27 mouse cellular contexts compared by ENCODE assay signal in genomic region chr4:59455465-59455864, GRCm38 (mm10). TPM values are rescaled to one million over a fixed set of nuclear protein-coding genes. Genes with fewer than 3 reads are reported as not detected.
A peak's percentile ranks its signal among the peaks of the same experiment; 100 is the strongest.
DNase-seq lines count a peak whose midpoint lies in the region; ATAC-seq and TF ChIP-seq lines count a peak whose summit lies in the region.
"Had no signal": no experiment of that assay in that cellular context is flagged by ENCODE, and none has a peak within 500 bp of the region (broad histone marks: within the 10 kb centered on the region; RNA-seq: fewer than 3 reads in every experiment).

No protein-coding gene starts in this region.

- no peaks in the 10 kb centered on the region for H3K27me3 ChIP-seq in intestine, embryonic 14.5 days (replicated peaks; ENCODE audit: control insufficient read depth, insufficient read depth, low read length)
- no peaks in the 10 kb centered on the region for H3K27me3 ChIP-seq in intestine, postnatal 0 days (replicated peaks; ENCODE audit: control insufficient read depth, insufficient read depth, low read length)
- H3K27me3 ChIP-seq in limb, embryonic 10.5 days (ENCODE audit: low read depth, poor library complexity, severe bottlenecking), result no peaks in the 10 kb centered on the region
- H3K27me3 ChIP-seq: heart, embryonic 12.5 days; hindbrain, embryonic 12.5 days; midbrain, embryonic 15.5 days; neural tube, embryonic 13.5 days; Patski had no signal

- no peak overlapping the region for H3K27ac ChIP-seq in intestine, embryonic 14.5 days (ENCODE audit: low read depth)
- H3K27ac ChIP-seq in intestine, postnatal 0 days (ENCODE audit: low read depth, low read length), result no peak overlapping the region
- H3K27ac ChIP-seq in limb, embryonic 10.5 days, result no peak overlapping the region
- H3K27ac ChIP-seq in macrophage, result peak overlapping the region; percentile 91
- H3K27ac ChIP-seq: embryonic facial prominence, embryonic 10.5 days; forebrain, embryonic 15.5 days; hindbrain, embryonic 12.5 days; midbrain, embryonic 15.5 days; neural tube, embryonic 13.5 days had no signal

- TF ChIP-seq CTCF in intestine, postnatal 0 days (IDR thresholded peaks at IDR 0.05; ENCODE audit: low read depth), result no peak

- no peaks in the 10 kb centered on the region for H3K9me3 ChIP-seq in intestine, embryonic 14.5 days (ENCODE audit: control insufficient read depth, low read length)
- no peaks in the 10 kb centered on the region for H3K9me3 ChIP-seq in intestine, postnatal 0 days (ENCODE audit: control insufficient read depth)
- H3K9me3 ChIP-seq in limb, embryonic 10.5 days (replicated peaks), result no peaks in the 10 kb centered on the region
- H3K9me3 ChIP-seq: embryonic facial prominence, embryonic 10.5 days; forebrain, embryonic 15.5 days; heart, embryonic 12.5 days; hindbrain, embryonic 12.5 days; midbrain, embryonic 15.5 days; neural tube, embryonic 13.5 days had no signal

- no peak overlapping the region for H3K9ac ChIP-seq in intestine, embryonic 14.5 days (ENCODE audit: low read length)
- no peak overlapping the region for H3K9ac ChIP-seq in intestine, postnatal 0 days (ENCODE audit: low read depth, low read length)
- H3K9ac ChIP-seq: forebrain, embryonic 15.5 days; heart, embryonic 12.5 days; hindbrain, embryonic 12.5 days; midbrain, embryonic 15.5 days; neural tube, embryonic 13.5 days had no signal

- peaks cover 7% of the 10 kb centered on the region for H3K4me1 ChIP-seq in intestine, embryonic 14.5 days (replicated peaks; ENCODE audit: control insufficient read depth, insufficient read depth, low read length)
- peaks cover 3% of the 10 kb centered on the region; the same call in 1 of the 2 replicates for H3K4me1 ChIP-seq in intestine, postnatal 0 days (replicated peaks; ENCODE audit: control insufficient read depth, insufficient read depth, low read length)
- peaks cover 15% of the 10 kb centered on the region; the same call in 1 of the 2 replicates for H3K4me1 ChIP-seq in limb, embryonic 10.5 days
- H3K4me1 ChIP-seq: embryonic facial prominence, embryonic 10.5 days; hindbrain, embryonic 12.5 days; midbrain, embryonic 15.5 days; neural tube, embryonic 13.5 days had no signal

- no peak overlapping the region for H3K4me2 ChIP-seq in intestine, embryonic 14.5 days (ENCODE audit: low read length)
- no peak overlapping the region for H3K4me2 ChIP-seq in intestine, postnatal 0 days (replicated peaks; ENCODE audit: low read depth)
- H3K4me2 ChIP-seq: forebrain, embryonic 15.5 days; heart, embryonic 12.5 days; hindbrain, embryonic 12.5 days; midbrain, embryonic 15.5 days; neural tube, embryonic 13.5 days had no signal

- 53% methylated on average over 2 of the region's 2 CpGs for WGBS in intestine, embryonic 14.5 days
- WGBS in intestine, postnatal 0 days, result 21% methylated on average over 2 of the region's 2 CpGs
- 55% methylated on average over 2 of the region's 2 CpGs for WGBS in limb, embryonic 10.5 days
- WGBS in macrophage (ENCODE audit: missing documents), result 8% methylated on average over 2 of the region's 2 CpGs

- DNase-seq in intestine, embryonic 14.5 days (ENCODE audit: low spot score), result peak; percentile 33
- DNase-seq in 416B (ENCODE audit: low read depth), result peak; percentile 49
- peak; percentile 27 for DNase-seq in limb, embryonic 10.5 days (ENCODE audit: low spot score)
- DNase-seq in right cerebral cortex, postnatal 14 days, result no peak
- DNase-seq in adrenal gland, postnatal 4 days (ENCODE audit: low spot score in 2 of 2), result no peak
- DNase-seq: cerebellum, adult 8-10 months; cerebellum, postnatal 36 days; heart, adult 18-20 months; heart, postnatal 14 days; kidney, adult 9 months; kidney, postnatal 14 days; left cerebral cortex, postnatal 4 days; lung, adult 18-20 months; lung, postnatal 14 days; right cerebral cortex, postnatal 4 days; thymus, adult 2 months; thymus, postnatal 4 days had no signal

- ATAC-seq in intestine, embryonic 14.5 days (replicated peaks; ENCODE audit: low FRiP score, low TSS enrichment, low read depth), result no peak
- ATAC-seq in intestine, postnatal 0 days, result no peak
- no peak for ATAC-seq in inflammation-experienced regulatory T-cells, adult 6 months
- ATAC-seq: forebrain, embryonic 15.5 days; midbrain, embryonic 15.5 days; Patski had no signal

- no peaks in the 10 kb centered on the region for H3K36me3 ChIP-seq in intestine, embryonic 14.5 days (ENCODE audit: control insufficient read depth, insufficient read depth, low read length)
- no peaks in the 10 kb centered on the region for H3K36me3 ChIP-seq in intestine, postnatal 0 days (ENCODE audit: control insufficient read depth, insufficient read depth)
- H3K36me3 ChIP-seq in limb, embryonic 10.5 days, result no peaks in the 10 kb centered on the region
- H3K36me3 ChIP-seq in macrophage (ENCODE audit: inconsistent target), result no peaks in the 10 kb centered on the region
- H3K36me3 ChIP-seq: embryonic facial prominence, embryonic 10.5 days; forebrain, embryonic 15.5 days; heart, embryonic 12.5 days; hindbrain, embryonic 12.5 days; midbrain, embryonic 15.5 days; neural tube, embryonic 13.5 days had no signal

- no peaks in the 10 kb centered on the region for H3K79me2 ChIP-seq in macrophage (ENCODE audit: inconsistent target)

- no peak overlapping the region for H3K4me3 ChIP-seq in intestine, embryonic 14.5 days (ENCODE audit: low read depth, low read length)
- no peak overlapping the region for H3K4me3 ChIP-seq in intestine, postnatal 0 days (ENCODE audit: low read depth, low read length)
- no peak overlapping the region for H3K4me3 ChIP-seq in limb, embryonic 10.5 days
- H3K4me3 ChIP-seq in macrophage (ENCODE audit: inconsistent target), result no peak overlapping the region
- H3K4me3 ChIP-seq: embryonic facial prominence, embryonic 10.5 days; forebrain, embryonic 15.5 days; heart, embryonic 12.5 days; hindbrain, embryonic 12.5 days; midbrain, embryonic 15.5 days; neural tube, embryonic 13.5 days had no signal

RNA-seq across cellular contexts. Expression of gene Susd1, which starts 17.0 kb away (rescaled TPM):
- 8.0 and 8.3 TPM in 2 replicates for polyA plus RNA-seq in intestine, embryonic 14.5 days (2014; fragmentation: Nextera tagmentation; extraction: Ambion mirVana)
- polyA plus RNA-seq in intestine, postnatal 0 days (2015; fragmentation: Nextera tagmentation; extraction: Ambion mirVana), result 5.0 and 5.9 TPM in 2 replicates
- 1.2 and 2.0 TPM in 2 replicates for polyA plus RNA-seq in limb, embryonic 10.5 days (2016; fragmentation: Nextera tagmentation; extraction: Ambion mirVana)
- 10 to 100 TPM; 15.2 to 52.3 (median 33.6) TPM for total RNA-seq in macrophage (2018; cell fraction: chromatin; rRNA removed)
- total RNA-seq in macrophage (2018; cell fraction: cytosol; rRNA removed), result 10 to 100 TPM; 11.5 to 16.3 (median 13.2) TPM
- 10 to 100 TPM; 20.6 to 50.5 (median 30.7) TPM for total RNA-seq in macrophage (2018; cell fraction: nucleus; rRNA removed)
- polyA plus RNA-seq in macrophage (2018), result 10.8 to 18.9 TPM (median 18.4 TPM) in 3 replicates
- 1 to 10 TPM in 1 of 3 experiments, under 1 TPM in 1, not detected in 1; 0.82 to 1.3 TPM for polyA plus RNA-seq in inflammation-experienced regulatory T-cells, adult 6 months (2017; shearing (Covaris generic))
- total RNA-seq in adrenal gland, postnatal 4 days (2021), result 10 to 100 TPM in 1 of 2 experiments, 1 to 10 TPM in 1; 9.7 to 10.8 TPM

Comparison
In these comparisons a context has a peak if more than half of its experiments do, and no peak if none do; other contexts are left out.
1. DNase-seq: peak in intestine, embryonic 14.5 days (single experiment), 416B (single experiment) and limb, embryonic 10.5 days (single experiment); none in right cerebral cortex, postnatal 14 days (single experiment) and adrenal gland, postnatal 4 days (0 of 2).